Mouse (Mus musculus) retina, postnatal 1 day (tissue): ENCODE data around the gene Llcfc1.

Experiments used
- DNase-seq: peaks from one replicate; pipeline ENCODE4 v3.0.0-alpha.2; 2012

Llcfc1 gene

GRCm38 (mm10) chr6:41706275-41706674, 22.0 kb downstream of the Llcfc1 start:
- no peak for DNase-seq

- DNase-seq, result no peak
These were observed 26.1 kb downstream of the Llcfc1 start for GRCm38 (mm10) chr6:41710281-41710680.

GRCm38 (mm10) chr6:41721430-41721829, 37.2 kb downstream of the Llcfc1 start:
- no peak for DNase-seq

- DNase-seq, result no peak
These were observed 43.9 kb downstream of the Llcfc1 start for GRCm38 (mm10) chr6:41727989-41728609.

GRCm38 (mm10) chr6:41734719-41735470, 50.7 kb downstream of the Llcfc1 start:
- DNase-seq, result no peak
